Mouse (Mus musculus): ENCODE data around the gene Slc30a10.

Gene Slc30a10

GRCm38 (mm10) chr1:185515526-185515979 is 60.9 kb downstream of the Slc30a10 start:
- no peak for DNase-seq (ENCODE audit: low read depth in 2 of 2, low spot score in 2 of 2)

- DNase-seq (ENCODE audit: low read depth in 2 of 2, low spot score in 2 of 2): no peak
These were observed 61.4 kb downstream of the Slc30a10 start for GRCm38 (mm10) chr1:185516041-185516440.

GRCm38 (mm10) chr1:185517566-185517965 is 62.9 kb downstream of the Slc30a10 start:
- no peak for DNase-seq (ENCODE audit: low read depth in 2 of 2, low spot score in 2 of 2)
